Mouse (Mus musculus): ENCODE measurements around the gene H6pd. TPM values are rescaled to one million over a fixed set of nuclear protein-coding genes. Genes with fewer than 3 reads are reported as not detected.

H6pd gene
- total and polyA plus RNA-seq, 2 experiments from 2014 or later, result 3.2 to 12.6 TPM

GRCm38 (mm10) chr4:149964285-149964684 lies 44.5 kb downstream of the H6pd start:
- ATAC-seq (ENCODE audit: low FRiP score), result no peak
- H3K27ac ChIP-seq (ENCODE audit: low read depth, low read length), result no peak overlapping the region
- no peak overlapping the region for H3K4me2 ChIP-seq (ENCODE audit: low read depth, low read length, poor library complexity, severe bottlenecking)
- no peaks in the 10 kb centered on the region; the same call in 1 of the 2 replicates for H3K27me3 ChIP-seq (ENCODE audit: insufficient read depth, low read length)
- no peak for TF ChIP-seq CTCF (IDR thresholded peaks at IDR 0.05)
- H3K9me3 ChIP-seq (ENCODE audit: low read length), result no peaks in the 10 kb centered on the region
- H3K36me3 ChIP-seq (ENCODE audit: insufficient read depth, low read length), result no peaks in the 10 kb centered on the region
- no peak overlapping the region for H3K9ac ChIP-seq (replicated peaks; ENCODE audit: low read length, poor library complexity, severe bottlenecking)
- H3K4me3 ChIP-seq (ENCODE audit: low read depth, low read length), result no peak overlapping the region
- WGBS, result 79% methylated on average over 8 of the region's 8 CpGs
- no peaks in the 10 kb centered on the region for H3K4me1 ChIP-seq (ENCODE audit: insufficient read depth, low read length)
- no peak for DNase-seq (ENCODE audit: low spot score)

GRCm38 (mm10) chr4:149960391-149960790 lies 48.4 kb downstream of the H6pd start:
- no peak for DNase-seq (ENCODE audit: low spot score)
- Histone ChIP-seq H3K27me3 (ENCODE audit: insufficient read depth, low read length) (peaks cover 17% of the 10 kb centered on the region; the same call in 1 of the 2 replicates), H3K27ac (ENCODE audit: low read depth, low read length) (no peak overlapping the region), H3K36me3 (ENCODE audit: insufficient read depth, low read length) (no peaks in the 10 kb centered on the region), H3K4me1 (ENCODE audit: insufficient read depth, low read length) (no peaks in the 10 kb centered on the region), H3K4me2 (ENCODE audit: low read depth, low read length, poor library complexity, severe bottlenecking) (no peak overlapping the region), H3K9me3 (ENCODE audit: low read length) (no peaks in the 10 kb centered on the region), H3K9ac (replicated peaks; ENCODE audit: low read length, poor library complexity, severe bottlenecking) (no peak overlapping the region), H3K4me3 (ENCODE audit: low read depth, low read length) (no peak overlapping the region)
- TF ChIP-seq CTCF (IDR thresholded peaks at IDR 0.05), result no peak
- no peak for ATAC-seq (ENCODE audit: low FRiP score)
- 93% methylated on average over 7 of the region's 7 CpGs for WGBS

GRCm38 (mm10) chr4:149959816-149960215 lies 49.0 kb downstream of the H6pd start:
- ATAC-seq (ENCODE audit: low FRiP score), result no peak
- H3K27me3 ChIP-seq (ENCODE audit: insufficient read depth, low read length), result peaks cover 17% of the 10 kb centered on the region; the same call in 1 of the 2 replicates

GRCm38 (mm10) chr4:149958566-149958965 lies 50.3 kb downstream of the H6pd start:
- Histone ChIP-seq H3K36me3 (ENCODE audit: insufficient read depth, low read length) (no peaks in the 10 kb centered on the region), H3K4me1 (ENCODE audit: insufficient read depth, low read length) (no peaks in the 10 kb centered on the region), H3K9ac (replicated peaks; ENCODE audit: low read length, poor library complexity, severe bottlenecking) (no peak overlapping the region), H3K4me3 (ENCODE audit: low read depth, low read length) (no peak overlapping the region), H3K27me3 (ENCODE audit: insufficient read depth, low read length) (peaks cover 17% of the 10 kb centered on the region; the same call in 1 of the 2 replicates), H3K4me2 (ENCODE audit: low read depth, low read length, poor library complexity, severe bottlenecking) (no peak overlapping the region), H3K9me3 (ENCODE audit: low read length) (no peaks in the 10 kb centered on the region), H3K27ac (ENCODE audit: low read depth, low read length) (no peak overlapping the region)
- peak; percentile 87 for DNase-seq (ENCODE audit: low spot score)
- no peak for ATAC-seq (ENCODE audit: low FRiP score)
- TF ChIP-seq CTCF (IDR thresholded peaks at IDR 0.05), result peak; percentile 100
- WGBS, result 4% methylated on average over 5 of the region's 5 CpGs

More at GRCm38 (mm10) chr4:149959816-149960215, 49.0 kb downstream of the H6pd start:
- WGBS, result 45% methylated on average over 10 of the region's 10 CpGs
- H3K27ac ChIP-seq (ENCODE audit: low read depth, low read length), result no peak overlapping the region
- no peak for DNase-seq (ENCODE audit: low spot score)
- H3K4me1 ChIP-seq (ENCODE audit: insufficient read depth, low read length), result no peaks in the 10 kb centered on the region
- no peak overlapping the region for H3K4me2 ChIP-seq (ENCODE audit: low read depth, low read length, poor library complexity, severe bottlenecking)
- no peaks in the 10 kb centered on the region for H3K9me3 ChIP-seq (ENCODE audit: low read length)
- TF ChIP-seq CTCF (IDR thresholded peaks at IDR 0.05), result no peak
- H3K9ac ChIP-seq (replicated peaks; ENCODE audit: low read length, poor library complexity, severe bottlenecking), result no peak overlapping the region
- H3K36me3 ChIP-seq (ENCODE audit: insufficient read depth, low read length), result no peaks in the 10 kb centered on the region
- no peak overlapping the region for H3K4me3 ChIP-seq (ENCODE audit: low read depth, low read length)

GRCm38 (mm10) chr4:149956048-149956447 lies 52.8 kb downstream of the H6pd start:
- ATAC-seq (ENCODE audit: low FRiP score) (no peak), DNase-seq (ENCODE audit: low spot score) (no peak)
- no peak overlapping the region for H3K4me3 ChIP-seq (ENCODE audit: low read depth, low read length)
- H3K4me2 ChIP-seq (ENCODE audit: low read depth, low read length, poor library complexity, severe bottlenecking), result no peak overlapping the region
- no peaks in the 10 kb centered on the region for H3K9me3 ChIP-seq (ENCODE audit: low read length)
- 44% methylated on average over 13 of the region's 13 CpGs for WGBS
- no peaks in the 10 kb centered on the region for H3K36me3 ChIP-seq (ENCODE audit: insufficient read depth, low read length)
- H3K27me3 ChIP-seq (ENCODE audit: insufficient read depth, low read length), result peaks cover 25% of the 10 kb centered on the region
- no peak overlapping the region for H3K27ac ChIP-seq (ENCODE audit: low read depth, low read length)
- H3K4me1 ChIP-seq (ENCODE audit: insufficient read depth, low read length), result no peaks in the 10 kb centered on the region
- no peak for TF ChIP-seq CTCF (IDR thresholded peaks at IDR 0.05)
- H3K9ac ChIP-seq (replicated peaks; ENCODE audit: low read length, poor library complexity, severe bottlenecking), result no peak overlapping the region

- no peak overlapping the region for H3K9ac ChIP-seq (replicated peaks; ENCODE audit: low read length, poor library complexity, severe bottlenecking)
- no peak overlapping the region for H3K4me3 ChIP-seq (ENCODE audit: low read depth, low read length)
- no peaks in the 10 kb centered on the region for H3K4me1 ChIP-seq (ENCODE audit: insufficient read depth, low read length)
- TF ChIP-seq CTCF (IDR thresholded peaks at IDR 0.05), result no peak
- H3K27me3 ChIP-seq (ENCODE audit: insufficient read depth, low read length), result peaks cover 25% of the 10 kb centered on the region
- H3K36me3 ChIP-seq (ENCODE audit: insufficient read depth, low read length), result no peaks in the 10 kb centered on the region
- no peak for DNase-seq (ENCODE audit: low spot score)
- no peaks in the 10 kb centered on the region for H3K9me3 ChIP-seq (ENCODE audit: low read length)
- H3K27ac ChIP-seq (ENCODE audit: low read depth, low read length), result no peak overlapping the region
- 14% methylated on average over 15 of the region's 15 CpGs for WGBS
- no peak for ATAC-seq (ENCODE audit: low FRiP score)
- peak overlapping the region; percentile 99; the same call in 1 of the 2 replicates for H3K4me2 ChIP-seq (ENCODE audit: low read depth, low read length, poor library complexity, severe bottlenecking)
Measured at GRCm38 (mm10) chr4:149955631-149956030, 53.2 kb downstream of the H6pd start.
